Mouse (Mus musculus): ENCODE results near the gene Romo1.

DNA sequence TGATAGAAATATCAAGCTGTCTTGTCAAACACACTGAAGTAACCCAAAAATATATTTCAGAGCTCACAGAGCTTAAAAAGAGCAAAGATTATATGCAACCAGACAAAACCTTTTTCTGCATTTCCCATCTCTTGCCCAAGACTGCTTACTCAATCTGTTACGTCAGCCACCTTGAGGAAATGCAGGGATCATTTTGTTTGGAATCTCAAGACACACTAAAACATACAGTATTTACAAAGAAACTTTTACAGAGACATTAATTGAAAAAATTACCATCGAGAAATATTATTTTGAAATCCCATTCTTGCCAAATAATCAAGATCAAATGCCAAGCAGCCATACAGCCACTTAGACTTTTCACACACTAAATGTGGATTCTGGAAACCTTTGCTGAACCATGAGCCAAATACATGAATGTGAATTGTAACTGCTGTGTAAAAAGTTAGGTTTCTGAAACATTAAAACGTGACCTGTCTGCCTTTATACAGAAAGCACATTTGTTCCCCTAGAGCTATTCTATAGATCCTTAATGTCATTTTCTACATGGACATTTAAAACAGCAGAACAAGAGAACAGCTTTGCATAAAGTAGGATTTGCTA is 3.6 kb downstream of the Romo1 start:
- TF ChIP-seq CTCF (IDR thresholded peaks at IDR 0.05; ENCODE audit: low read depth, low read length) (no peak), POLR2AphosphoS5 (IDR thresholded peaks at IDR 0.05; ENCODE audit: insufficient replicate concordance, low read depth, low read length) (no peak), GATA2 (IDR thresholded peaks at IDR 0.05; ENCODE audit: borderline replicate concordance, low read depth, low read length) (no peak), GATA1 (IDR thresholded peaks at IDR 0.05; ENCODE audit: borderline replicate concordance, low read length) (no peak), TAL1 (conservative IDR thresholded peaks at IDR 0.05; ENCODE audit: low read depth, low read length) (no peak)
